Mouse (Mus musculus) hindbrain, embryonic 15.5 days (tissue): ENCODE data around the gene Pnn. TPM values are rescaled to one million over a fixed set of nuclear protein-coding genes. Genes with fewer than 3 reads are reported as not detected.

ENCODE experiments used
- ATAC-seq: fragments of 200-750 bp; cut with Nextera tagmentation; 2 replicates; pipeline ENCODE4 v1.8.0; 2017; ENCODE audit warnings: low read depth, moderate number of reproducible peaks, moderate TSS enrichment; ENCODE audit not compliant: low FRiP score
- H3K27ac ChIP-seq: fragments of 300-500 bp; sonication (generic); replicated peaks from 2 replicates; pipeline ENCODE4 v1.5.1; 2015; ENCODE audit warnings: mild to moderate bottlenecking, inconsistent platforms
- H3K27me3 ChIP-seq: fragments of 300-500 bp; sonication (generic); 2 replicates; pipeline ENCODE4 v1.6.1; 2015; ENCODE audit warnings: control low read depth, inconsistent platforms
- H3K36me3 ChIP-seq: fragments of 300-500 bp; sonication (generic); 2 replicates; pipeline ENCODE4 v1.6.1; 2015; ENCODE audit warnings: control low read depth, inconsistent platforms
- H3K4me1 ChIP-seq: fragments of 300-500 bp; sonication (generic); replicated peaks from 2 replicates; pipeline ENCODE4 v1.6.1; 2015; ENCODE audit warnings: control low read depth, inconsistent platforms
- H3K4me2 ChIP-seq: fragments of 300-500 bp; sonication (generic); 2 replicates; pipeline ENCODE4 v1.6.1; 2015; ENCODE audit warnings: moderate library complexity, mild to moderate bottlenecking, inconsistent platforms
- H3K4me3 ChIP-seq: fragments of 300-500 bp; sonication (generic); 2 replicates; pipeline ENCODE4 v1.5.1; 2015; ENCODE audit warnings: mild to moderate bottlenecking, inconsistent platforms
- H3K9ac ChIP-seq: fragments of 300-500 bp; sonication (generic); 2 replicates; pipeline ENCODE4 v1.6.1; 2015; ENCODE audit warnings: inconsistent platforms
- H3K9me3 ChIP-seq: fragments of 300-500 bp; sonication (generic); 2 replicates; pipeline ENCODE4 v1.6.1; 2016; ENCODE audit warnings: control low read depth, inconsistent platforms
- WGBS: fragments of 180-500 bp; shearing (Covaris S2); methylation state at CpG from one replicate; pipeline ENCODE4 v1.1.7; 2015; 5-methylcytosine and 5-hydroxymethylcytosine counted together
- polyA plus RNA-seq: library from polyadenylated mRNA; unstranded; fragments of >200 nt; fragmentation: Nextera tagmentation; extraction: Ambion mirVana; gene quantifications from 2 replicates; pipeline ENCODE4 v1.2.1, GENCODE M21; 2015

Pnn gene
- polyA plus RNA-seq, 1 experiment from 2014 or later: 77.8 TPM

GRCm38 (mm10) chr12:59077883-59078282, 11.2 kb downstream of the Pnn start:
- Histone ChIP-seq H3K9ac (no peak overlapping the region), H3K4me3 (no peak overlapping the region), H3K4me1 (no peaks in the 10 kb centered on the region), H3K27me3 (no peaks in the 10 kb centered on the region), H3K9me3 (no peaks in the 10 kb centered on the region), H3K4me2 (no peak overlapping the region), H3K27ac (no peak overlapping the region), H3K36me3 (peaks cover 7% of the 10 kb centered on the region; the same call in 1 of the 2 replicates)
- WGBS: 96% methylated on average over 3 of the region's 3 CpGs
- ATAC-seq: no peak

GRCm38 (mm10) chr12:59080461-59080860, 13.8 kb downstream of the Pnn start:
- Histone ChIP-seq H3K27me3 (no peaks in the 10 kb centered on the region), H3K9ac (no peak overlapping the region), H3K27ac (no peak overlapping the region), H3K4me2 (no peak overlapping the region), H3K9me3 (no peaks in the 10 kb centered on the region), H3K36me3 (no peaks in the 10 kb centered on the region), H3K4me1 (no peaks in the 10 kb centered on the region), H3K4me3 (no peak overlapping the region)
- ATAC-seq: no peak
- 90% methylated on average over 4 of the region's 4 CpGs for WGBS

GRCm38 (mm10) chr12:59084446-59084845, 17.8 kb downstream of the Pnn start:
- no peak overlapping the region for H3K27ac ChIP-seq
- H3K4me1 ChIP-seq: no peaks in the 10 kb centered on the region
- no peak for ATAC-seq
- no peaks in the 10 kb centered on the region for H3K27me3 ChIP-seq
- no peak overlapping the region for H3K4me2 ChIP-seq
- no peak overlapping the region for H3K9ac ChIP-seq
- H3K4me3 ChIP-seq: no peak overlapping the region
- 74% methylated on average over 5 of the region's 5 CpGs for WGBS
- H3K9me3 ChIP-seq: no peaks in the 10 kb centered on the region
- H3K36me3 ChIP-seq: no peaks in the 10 kb centered on the region

GRCm38 (mm10) chr12:59086171-59086570, 19.5 kb downstream of the Pnn start:
- H3K4me1 ChIP-seq: no peaks in the 10 kb centered on the region
- no peaks in the 10 kb centered on the region for H3K27me3 ChIP-seq
- WGBS: 89% methylated on average over 5 of the region's 5 CpGs
- no peak overlapping the region for H3K4me3 ChIP-seq
- H3K9me3 ChIP-seq: no peaks in the 10 kb centered on the region
- no peak overlapping the region for H3K9ac ChIP-seq
- ATAC-seq: no peak
- no peak overlapping the region for H3K4me2 ChIP-seq
- no peak overlapping the region for H3K27ac ChIP-seq
- no peaks in the 10 kb centered on the region for H3K36me3 ChIP-seq

GRCm38 (mm10) chr12:59093543-59093942, 26.9 kb downstream of the Pnn start:
- 72% methylated on average over 2 of the region's 2 CpGs for WGBS
- no peaks in the 10 kb centered on the region for H3K4me1 ChIP-seq
- H3K36me3 ChIP-seq: no peaks in the 10 kb centered on the region
- no peaks in the 10 kb centered on the region for H3K9me3 ChIP-seq
- H3K27me3 ChIP-seq: no peaks in the 10 kb centered on the region
- no peak overlapping the region for H3K9ac ChIP-seq
- H3K4me3 ChIP-seq: no peak overlapping the region
- H3K27ac ChIP-seq: no peak overlapping the region
- no peak overlapping the region for H3K4me2 ChIP-seq
- no peak for ATAC-seq

GRCm38 (mm10) chr12:59095104-59096025, 28.7 kb downstream of the Pnn start, which contains the start of gene Mia2:
Gene Mia2 (plus strand): TSS chr12:59095799.
- H3K27me3 ChIP-seq: no peaks in the 10 kb centered on the region
- no peak within 1 kb of the TSS for H3K27ac ChIP-seq
- H3K9me3 ChIP-seq: no peaks in the 10 kb centered on the region
- no peak within 1 kb of the TSS for H3K4me2 ChIP-seq
- 76% methylated on average over 19 of the region's 19 CpGs for WGBS
- no peak within 1 kb of the TSS for H3K4me3 ChIP-seq
- no peak for ATAC-seq
- no peaks in the 10 kb centered on the region for H3K4me1 ChIP-seq
- no peak within 1 kb of the TSS for H3K9ac ChIP-seq
- no peaks in the 10 kb centered on the region for H3K36me3 ChIP-seq

GRCm38 (mm10) chr12:59104771-59105170, 38.1 kb downstream of the Pnn start:
- H3K4me3 ChIP-seq: no peak overlapping the region
- no peaks in the 10 kb centered on the region for H3K36me3 ChIP-seq
- H3K4me1 ChIP-seq: no peaks in the 10 kb centered on the region
- H3K9me3 ChIP-seq: no peaks in the 10 kb centered on the region
- no peak overlapping the region for H3K9ac ChIP-seq
- H3K27me3 ChIP-seq: no peaks in the 10 kb centered on the region
- WGBS: 74% methylated on average over 5 of the region's 5 CpGs
- no peak for ATAC-seq
- no peak overlapping the region for H3K27ac ChIP-seq
- no peak overlapping the region for H3K4me2 ChIP-seq

GRCm38 (mm10) chr12:59105914-59106313, 39.2 kb downstream of the Pnn start:
- Histone ChIP-seq H3K4me3 (no peak overlapping the region), H3K27me3 (no peaks in the 10 kb centered on the region), H3K9ac (no peak overlapping the region), H3K36me3 (no peaks in the 10 kb centered on the region), H3K27ac (no peak overlapping the region), H3K4me2 (no peak overlapping the region), H3K9me3 (no peaks in the 10 kb centered on the region), H3K4me1 (no peaks in the 10 kb centered on the region)
- WGBS: 92% methylated on average over 6 of the region's 6 CpGs
- no peak for ATAC-seq

- Histone ChIP-seq H3K9me3 (no peaks in the 10 kb centered on the region), H3K27me3 (no peaks in the 10 kb centered on the region), H3K27ac (no peak overlapping the region), H3K4me1 (no peaks in the 10 kb centered on the region), H3K4me3 (no peak overlapping the region), H3K9ac (no peak overlapping the region), H3K4me2 (no peak overlapping the region), H3K36me3 (no peaks in the 10 kb centered on the region)
- 91% methylated on average over 5 of the region's 5 CpGs for WGBS
- ATAC-seq: no peak
Measured at GRCm38 (mm10) chr12:59106491-59106890, 39.8 kb downstream of the Pnn start.

GRCm38 (mm10) chr12:59107926-59108325, 41.2 kb downstream of the Pnn start:
- 93% methylated on average over 4 of the region's 4 CpGs for WGBS
- H3K9me3 ChIP-seq: no peaks in the 10 kb centered on the region
- H3K36me3 ChIP-seq: no peaks in the 10 kb centered on the region
- no peak overlapping the region for H3K4me3 ChIP-seq
- H3K27ac ChIP-seq: no peak overlapping the region
- H3K4me1 ChIP-seq: no peaks in the 10 kb centered on the region
- H3K4me2 ChIP-seq: no peak overlapping the region
- no peaks in the 10 kb centered on the region for H3K27me3 ChIP-seq
- no peak for ATAC-seq
- H3K9ac ChIP-seq: no peak overlapping the region

GRCm38 (mm10) chr12:59117184-59117583, 50.5 kb downstream of the Pnn start:
- Histone ChIP-seq H3K27me3 (no peaks in the 10 kb centered on the region), H3K4me1 (no peaks in the 10 kb centered on the region), H3K27ac (no peak overlapping the region), H3K4me2 (no peak overlapping the region), H3K36me3 (no peaks in the 10 kb centered on the region), H3K9ac (no peak overlapping the region), H3K4me3 (no peak overlapping the region), H3K9me3 (no peaks in the 10 kb centered on the region)
- ATAC-seq: no peak
- 95% methylated on average over 3 of the region's 3 CpGs for WGBS
